Mouse (Mus musculus) olfactory bulb, adult 2 months (tissue): ENCODE results near the gene Ipo11.

ENCODE experiments used
- CTCF ChIP-seq: fragments of 200-500 bp; IDR thresholded peaks from 2 replicates; pipeline ENCODE4 v1.5.1; 2012; ENCODE audit warnings: low read depth, mild to moderate bottlenecking, low read length, moderate library complexity; ENCODE audit not compliant: insufficient read depth
- POLR2A ChIP-seq: fragments of 200-500 bp; IDR thresholded peaks from 2 replicates; pipeline ENCODE4 v1.6.1; 2012; ENCODE audit warnings: mild to moderate bottlenecking, low read depth, low read length, moderate library complexity; ENCODE audit not compliant: insufficient read depth

- no peak for TF ChIP-seq POLR2A
- no peak for TF ChIP-seq CTCF
These were observed 78.0 kb downstream of the Ipo11 start for GRCm38 (mm10) chr13:106858779-106859178.
